Mouse (Mus musculus): ENCODE measurements around the gene Umps. TPM values are rescaled to one million over a fixed set of nuclear protein-coding genes. Genes with fewer than 3 reads are reported as not detected.
A peak's percentile ranks its signal among the peaks of the same experiment; 100 is the strongest.

Umps gene
- total and polyA plus RNA-seq, 3 experiments = 109 to 132 TPM; not detected in 1

- DNase-seq (ENCODE audit: low read depth, low spot score) = no peak
- TF ChIP-seq GATA1 (IDR thresholded peaks at IDR 0.05; ENCODE audit: low read depth, low read length) = 0 out of 2 replicates have a peak, but pooled peaks have one; percentile 5
- TF ChIP-seq USF1 (IDR thresholded peaks at IDR 0.05; ENCODE audit: low read depth, low read length) = no peak
- H3K36me3 ChIP-seq (ENCODE audit: control insufficient read depth in 1 of 2, insufficient read depth in 2 of 2, low read length in 2 of 2) = peaks cover 0 to 4% of the 10 kb centered on the region in 2 experiments; a peak in 2 of 4 replicates
- no peak overlapping the region for H3K27ac ChIP-seq (ENCODE audit: control insufficient read depth, low read depth, low read length)
- H3K9ac ChIP-seq (ENCODE audit: control insufficient read depth, low read depth, low read length, poor library complexity, severe bottlenecking) = no peak overlapping the region
- H3K4me3 ChIP-seq (ENCODE audit: control insufficient read depth in 1 of 2, insufficient read depth in 1 of 2, low read depth in 2 of 2, low read length in 2 of 2) = no peak overlapping the region
- H3K79me2 ChIP-seq (ENCODE audit: control insufficient read depth, insufficient read depth, low read length, poor library complexity) = no peaks in the 10 kb centered on the region
- H3K27me3 ChIP-seq (ENCODE audit: control insufficient read depth in 1 of 2, insufficient read depth in 2 of 2, low read length in 2 of 2) = peaks cover 0 to 2% of the 10 kb centered on the region in 2 experiments; a peak in 1 of 4 replicates
- no peaks in the 10 kb centered on the region for H3K9me3 ChIP-seq (replicated peaks; ENCODE audit: insufficient read depth, low read length)
- peaks cover 0 to 20% of the 10 kb centered on the region in 2 experiments; a peak in 2 of 4 replicates for H3K4me1 ChIP-seq (ENCODE audit: control insufficient read depth in 1 of 2, insufficient read depth in 2 of 2, low read length in 2 of 2)
Measured at GRCm38 (mm10) chr16:33937567-33937966, 29.3 kb downstream of the Umps start.

GRCm38 (mm10) chr16:33936885-33937284, 30.0 kb downstream of the Umps start:
- peaks cover 0 to 20% of the 10 kb centered on the region in 2 experiments; a peak in 2 of 4 replicates for H3K4me1 ChIP-seq (ENCODE audit: control insufficient read depth in 1 of 2, insufficient read depth in 2 of 2, low read length in 2 of 2)

GRCm38 (mm10) chr16:33935407-33935785, 31.4 kb downstream of the Umps start:
- H3K4me1 ChIP-seq (ENCODE audit: control insufficient read depth in 1 of 2, insufficient read depth in 2 of 2, low read length in 2 of 2) = peaks cover 0 to 20% of the 10 kb centered on the region in 2 experiments; a peak in 2 of 4 replicates
- no peak overlapping the region for H3K9ac ChIP-seq (ENCODE audit: control insufficient read depth, low read depth, low read length, poor library complexity, severe bottlenecking)
- no peaks in the 10 kb centered on the region for H3K9me3 ChIP-seq (replicated peaks; ENCODE audit: insufficient read depth, low read length)
- TF ChIP-seq NELFE (IDR thresholded peaks at IDR 0.05; ENCODE audit: low read depth, low read length) (no peak), MYC (IDR thresholded peaks at IDR 0.05; ENCODE audit: low read depth, low read length) (no peak), HCFC1 (IDR thresholded peaks at IDR 0.05; ENCODE audit: low read depth, low read length) (no peak), MEF2A (IDR thresholded peaks at IDR 0.05; ENCODE audit: extremely low read depth, insufficient replicate concordance, low read depth, low read length, poor library complexity, severe bottlenecking) (no peak), POLR2AphosphoS5 (IDR thresholded peaks at IDR 0.05; ENCODE audit: borderline replicate concordance, low read depth, low read length) (no peak), RCOR1 (IDR thresholded peaks at IDR 0.05; ENCODE audit: low read depth, low read length) (no peak), NRF1 (IDR thresholded peaks at IDR 0.05; ENCODE audit: insufficient read depth, low read depth, low read length, poor library complexity, severe bottlenecking) (no peak), USF1 (IDR thresholded peaks at IDR 0.05; ENCODE audit: low read depth, low read length) (no peak), TAL1 (IDR thresholded peaks at IDR 0.05; ENCODE audit: low read length) (no peak), ZKSCAN1 (IDR thresholded peaks at IDR 0.05; ENCODE audit: low read depth, low read length) (no peak), ZMIZ1 (IDR thresholded peaks at IDR 0.05; ENCODE audit: low read depth, low read length) (no peak), UBTF (IDR thresholded peaks at IDR 0.05; ENCODE audit: borderline replicate concordance, insufficient read depth, low read depth, low read length) (no peak)
- no peak overlapping the region for H3K4me3 ChIP-seq (ENCODE audit: control insufficient read depth in 1 of 2, insufficient read depth in 1 of 2, low read depth in 2 of 2, low read length in 2 of 2)
- H3K27me3 ChIP-seq (ENCODE audit: control insufficient read depth in 1 of 2, insufficient read depth in 2 of 2, low read length in 2 of 2) = no peaks in the 10 kb centered on the region
- H3K36me3 ChIP-seq (ENCODE audit: control insufficient read depth in 1 of 2, insufficient read depth in 2 of 2, low read length in 2 of 2) = peaks cover 0 to 4% of the 10 kb centered on the region in 2 experiments; a peak in 2 of 4 replicates
- H3K79me2 ChIP-seq (ENCODE audit: control insufficient read depth, insufficient read depth, low read length, poor library complexity) = no peaks in the 10 kb centered on the region
- no peak overlapping the region for H3K27ac ChIP-seq (ENCODE audit: control insufficient read depth, low read depth, low read length)
- DNase-seq (ENCODE audit: low read depth, low spot score) = no peak

More at GRCm38 (mm10) chr16:33936885-33937284, 30.0 kb downstream of the Umps start:
- H3K9ac ChIP-seq (ENCODE audit: control insufficient read depth, low read depth, low read length, poor library complexity, severe bottlenecking) = no peak overlapping the region
- no peak overlapping the region for H3K4me3 ChIP-seq (ENCODE audit: control insufficient read depth in 1 of 2, insufficient read depth in 1 of 2, low read depth in 2 of 2, low read length in 2 of 2)
- no peaks in the 10 kb centered on the region for H3K79me2 ChIP-seq (ENCODE audit: control insufficient read depth, insufficient read depth, low read length, poor library complexity)
- no peaks in the 10 kb centered on the region for H3K9me3 ChIP-seq (replicated peaks; ENCODE audit: insufficient read depth, low read length)
- DNase-seq (ENCODE audit: low read depth, low spot score) = peak; percentile 68
- TF ChIP-seq SMC3 (IDR thresholded peaks at IDR 0.05; ENCODE audit: low read depth, low read length) (no peak), MAFK (IDR thresholded peaks at IDR 0.05; ENCODE audit: borderline replicate concordance, low read depth, low read length) (no peak), MAZ (IDR thresholded peaks at IDR 0.05; ENCODE audit: low read depth, low read length) (no peak)
- H3K27ac ChIP-seq (ENCODE audit: control insufficient read depth, low read depth, low read length) = no peak overlapping the region
- peaks cover 0 to 2% of the 10 kb centered on the region in 2 experiments; a peak in 1 of 4 replicates for H3K27me3 ChIP-seq (ENCODE audit: control insufficient read depth in 1 of 2, insufficient read depth in 2 of 2, low read length in 2 of 2)
- H3K36me3 ChIP-seq (ENCODE audit: control insufficient read depth in 1 of 2, insufficient read depth in 2 of 2, low read length in 2 of 2) = peaks cover 0 to 4% of the 10 kb centered on the region in 2 experiments; a peak in 2 of 4 replicates

All from MEL (cell line).